8 mouse cellular contexts compared by ENCODE assay signal in genomic region chr2:105016967-105017287, GRCm38 (mm10). TPM values are rescaled to one million over a fixed set of nuclear protein-coding genes. Genes with fewer than 3 reads are reported as not detected.
A peak's percentile ranks its signal among the peaks of the same experiment; 100 is the strongest.
DNase-seq lines count a peak whose midpoint lies in the region; ATAC-seq and TF ChIP-seq lines count a peak whose summit lies in the region.

Eif3m (minus strand) TSS chr2:105017080.

- peak within 1 kb of the TSS; percentile 83 for H3K4me2 ChIP-seq in embryonic facial prominence, embryonic 14.5 days (ENCODE audit: low read depth, low read length)
- H3K4me2 ChIP-seq in limb, embryonic 13.5 days (replicated peaks) = peak within 1 kb of the TSS; percentile 86
- peak within 1 kb of the TSS; percentile 93 for H3K4me2 ChIP-seq in midbrain, embryonic 16.5 days (ENCODE audit: low read length)

- ATAC-seq in embryonic facial prominence, embryonic 14.5 days (ENCODE audit: low read depth) = peak; percentile 100
- peak; percentile 99 for ATAC-seq in limb, embryonic 13.5 days (ENCODE audit: low FRiP score, low read depth)
- ATAC-seq in midbrain, embryonic 16.5 days = peak; percentile 100

- H3K9ac ChIP-seq in embryonic facial prominence, embryonic 14.5 days (ENCODE audit: low read depth, low read length) = peak within 1 kb of the TSS; percentile 92
- peak within 1 kb of the TSS; percentile 96 for H3K9ac ChIP-seq in heart, adult 2 months (ENCODE audit: low read depth, low read length)
- peak within 1 kb of the TSS; percentile 87 for H3K9ac ChIP-seq in limb, embryonic 13.5 days
- H3K9ac ChIP-seq in midbrain, embryonic 16.5 days (ENCODE audit: low read depth, low read length) = peak within 1 kb of the TSS; percentile 93

- no peak for TF ChIP-seq EP300 in heart, adult 2 months (IDR thresholded peaks at IDR 0.05; ENCODE audit: insufficient read depth, low read depth, low read length)

- DNase-seq in 3T3-L1 (ENCODE audit: low read depth, low spot score) = peak; percentile 95
- DNase-seq in adrenal gland, postnatal 4 days (ENCODE audit: low spot score in 2 of 2) = peak; percentile 84 to 90
- DNase-seq in embryonic facial prominence, embryonic 14.5 days (ENCODE audit: low spot score) = peak; percentile 96
- peak; percentile 94 to 96 for DNase-seq in heart, adult 2 months
- DNase-seq in kidney, adult 8-10 months = peak; percentile 94 to 96
- DNase-seq in spleen, postnatal 10 days (ENCODE audit: low spot score in 2 of 2) = peak; percentile 90 to 96

- no peaks in the 10 kb centered on the region for H3K9me3 ChIP-seq in embryonic facial prominence, embryonic 14.5 days (ENCODE audit: control insufficient read depth, low read length)
- H3K9me3 ChIP-seq in limb, embryonic 13.5 days = no peaks in the 10 kb centered on the region
- H3K9me3 ChIP-seq in midbrain, embryonic 16.5 days (replicated peaks; ENCODE audit: control insufficient read depth, low read length, poor library complexity, severe bottlenecking) = no peaks in the 10 kb centered on the region

- peaks cover 8% of the 10 kb centered on the region for H3K4me1 ChIP-seq in embryonic facial prominence, embryonic 14.5 days (ENCODE audit: control insufficient read depth, insufficient read depth, low read length)
- peaks cover 4% of the 10 kb centered on the region for H3K4me1 ChIP-seq in heart, adult 2 months (ENCODE audit: control insufficient read depth, insufficient read depth, low read length)
- H3K4me1 ChIP-seq in limb, embryonic 13.5 days = peaks cover 7% of the 10 kb centered on the region
- peaks cover 19% of the 10 kb centered on the region for H3K4me1 ChIP-seq in midbrain, embryonic 16.5 days (ENCODE audit: control insufficient read depth, insufficient read depth, low read length)

- H3K27ac ChIP-seq in embryonic facial prominence, embryonic 14.5 days (replicated peaks; ENCODE audit: low read depth, low read length) = peak within 1 kb of the TSS; percentile 68
- H3K27ac ChIP-seq in heart, adult 2 months = peak within 1 kb of the TSS; percentile 85
- H3K27ac ChIP-seq in limb, embryonic 13.5 days = peak within 1 kb of the TSS; percentile 67; the same call in 1 of the 2 replicates
- peak within 1 kb of the TSS; percentile 78 for H3K27ac ChIP-seq in midbrain, embryonic 16.5 days (ENCODE audit: low read length)

- WGBS in embryonic facial prominence, embryonic 14.5 days = 2% methylated on average over 22 of the region's 25 CpGs
- 1% methylated on average over 25 of the region's 25 CpGs for WGBS in heart, adult 2 months
- under 1% methylated on average over 20 of the region's 25 CpGs for WGBS in limb, embryonic 13.5 days
- WGBS in midbrain, embryonic 16.5 days = under 1% methylated on average over 25 of the region's 25 CpGs

- peak; percentile 76 for TF ChIP-seq POLR2A in heart, adult 2 months (IDR thresholded peaks at IDR 0.05; ENCODE audit: insufficient read depth, low read depth, low read length)

- TF ChIP-seq CTCF in heart, adult 2 months (IDR thresholded peaks at IDR 0.05) = no peak

- peak within 1 kb of the TSS; percentile 94 for H3K4me3 ChIP-seq in embryonic facial prominence, embryonic 14.5 days (ENCODE audit: low read depth, low read length)
- H3K4me3 ChIP-seq in heart, adult 2 months = peak within 1 kb of the TSS; percentile 98
- peak within 1 kb of the TSS; percentile 88 for H3K4me3 ChIP-seq in limb, embryonic 13.5 days
- H3K4me3 ChIP-seq in midbrain, embryonic 16.5 days (ENCODE audit: low read depth, low read length) = peak within 1 kb of the TSS; percentile 93

- H3K36me3 ChIP-seq in embryonic facial prominence, embryonic 14.5 days (ENCODE audit: control insufficient read depth, insufficient read depth, low read length) = peaks cover 21% of the 10 kb centered on the region
- peaks cover 2% of the 10 kb centered on the region; the same call in 1 of the 2 replicates for H3K36me3 ChIP-seq in heart, adult 2 months (ENCODE audit: control insufficient read depth, insufficient read depth, low read length)
- H3K36me3 ChIP-seq in limb, embryonic 13.5 days = peaks cover 20% of the 10 kb centered on the region
- peaks cover 9% of the 10 kb centered on the region for H3K36me3 ChIP-seq in midbrain, embryonic 16.5 days (ENCODE audit: control insufficient read depth, insufficient read depth, low read length)

- H3K79me2 ChIP-seq in heart, adult 2 months (replicated peaks; ENCODE audit: control insufficient read depth, insufficient read depth, low read length) = peaks cover 3% of the 10 kb centered on the region; the same call in 1 of the 2 replicates

- intact Hi-C loops in heart, adult 2 months (cut with DNase I) = loop anchor here (5.0 kb wide), 1 partner anchor 115 kb away; no protein-coding TSS in a partner anchor

- H3K27me3 ChIP-seq in embryonic facial prominence, embryonic 14.5 days (replicated peaks; ENCODE audit: control insufficient read depth, insufficient read depth, low read length) = no peaks in the 10 kb centered on the region
- no peaks in the 10 kb centered on the region for H3K27me3 ChIP-seq in heart, adult 2 months (ENCODE audit: control insufficient read depth, insufficient read depth, low read length)
- H3K27me3 ChIP-seq in limb, embryonic 13.5 days = no peaks in the 10 kb centered on the region
- no peaks in the 10 kb centered on the region for H3K27me3 ChIP-seq in midbrain, embryonic 16.5 days (ENCODE audit: control insufficient read depth, insufficient read depth, low read depth, low read length)

RNA-seq across cellular contexts. Expression of gene Eif3m, which starts in this region (rescaled TPM):
- 100 to 1,000 TPM; 193 to 197 TPM for total RNA-seq in adrenal gland, postnatal 4 days (2021)
- 279 and 283 TPM in 2 replicates for polyA plus RNA-seq in embryonic facial prominence, embryonic 14.5 days (2014; fragmentation: Nextera tagmentation; extraction: Ambion mirVana)
- 100 to 1,000 TPM; 114 to 136 TPM for total RNA-seq in heart, adult 2 months (2021)
- polyA plus RNA-seq in heart, adult 2 months (2012; rRNA removed) = 35.2 and 72.1 TPM in 2 replicates
- 279 and 288 TPM in 2 replicates for polyA plus RNA-seq in limb, embryonic 13.5 days (2015; fragmentation: Nextera tagmentation; extraction: Ambion mirVana)
- 150 and 154 TPM in 2 replicates for polyA plus RNA-seq in midbrain, embryonic 16.5 days (2015; fragmentation: Nextera tagmentation; extraction: Ambion mirVana)

Comparison
In these comparisons a context has a peak if more than half of its experiments do, and no peak if none do; other contexts are left out.
1. Peak in every context shown above with its lines: DNase-seq, ATAC-seq, H3K4me3 ChIP-seq and H3K27ac ChIP-seq.